Mouse (Mus musculus) heart, postnatal 10 days (tissue): ENCODE measurements at regions not wholly inside any gene's neighbourhood (a gene's known extent, or its start where the extent isn't known, plus 50 kb on each side); places are given as distances from the start of the nearest gene placed in this dataset.

ENCODE experiments used
- DNase-seq, 2 experiments: peaks; one replicate each; pipeline ENCODE4 v3.0.0; 2021
- intact Hi-C: fragments of 180-260 bp; cut with DNase I; formaldehyde crosslinking; loops from one replicate; pipeline ENCODE4 v1.15.1; 2025

DNA sequence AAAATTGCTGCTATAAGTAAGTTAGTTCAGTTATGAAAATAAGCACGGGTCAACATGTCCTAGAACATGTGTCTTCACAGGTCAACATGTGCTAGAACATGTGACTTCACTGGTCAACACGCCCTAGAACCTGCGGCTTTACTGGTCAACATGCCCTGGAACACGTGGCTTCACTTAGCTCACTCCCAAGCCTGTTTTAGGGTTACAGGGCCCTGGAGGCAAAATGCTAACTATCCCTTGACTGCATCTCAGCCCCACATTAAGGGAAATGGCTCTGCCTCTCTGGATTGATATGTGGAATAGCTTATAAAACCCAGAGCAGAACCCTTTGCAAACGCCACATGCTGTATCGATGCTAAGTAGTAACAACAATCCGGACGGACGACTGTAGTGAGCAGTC, 67.8 kb downstream of the Nkx6-1 start:
- DNase-seq: no peak
- intact Hi-C loops: no loop called here

DNA sequence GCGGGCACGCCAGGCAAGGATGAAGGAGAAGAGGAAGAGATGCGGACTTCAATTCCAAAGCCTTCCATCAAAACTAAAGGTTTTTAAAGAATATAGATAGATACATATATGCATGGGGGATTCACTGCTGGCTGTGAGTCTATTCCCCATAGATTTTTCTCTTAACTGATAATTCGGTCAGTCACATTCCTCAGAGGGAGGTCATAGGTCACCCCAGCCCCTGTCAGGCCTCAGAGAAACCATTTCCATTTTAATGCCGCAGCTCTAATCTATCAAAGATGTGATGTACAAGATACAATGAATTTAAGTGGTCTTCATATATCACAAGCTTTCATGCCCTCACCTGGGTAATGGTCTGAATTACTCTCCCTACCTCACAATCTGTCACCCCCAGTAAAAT, 73.6 kb downstream of the Nkx6-1 start:
- DNase-seq: no peak
- intact Hi-C loops: no loop called here

DNA sequence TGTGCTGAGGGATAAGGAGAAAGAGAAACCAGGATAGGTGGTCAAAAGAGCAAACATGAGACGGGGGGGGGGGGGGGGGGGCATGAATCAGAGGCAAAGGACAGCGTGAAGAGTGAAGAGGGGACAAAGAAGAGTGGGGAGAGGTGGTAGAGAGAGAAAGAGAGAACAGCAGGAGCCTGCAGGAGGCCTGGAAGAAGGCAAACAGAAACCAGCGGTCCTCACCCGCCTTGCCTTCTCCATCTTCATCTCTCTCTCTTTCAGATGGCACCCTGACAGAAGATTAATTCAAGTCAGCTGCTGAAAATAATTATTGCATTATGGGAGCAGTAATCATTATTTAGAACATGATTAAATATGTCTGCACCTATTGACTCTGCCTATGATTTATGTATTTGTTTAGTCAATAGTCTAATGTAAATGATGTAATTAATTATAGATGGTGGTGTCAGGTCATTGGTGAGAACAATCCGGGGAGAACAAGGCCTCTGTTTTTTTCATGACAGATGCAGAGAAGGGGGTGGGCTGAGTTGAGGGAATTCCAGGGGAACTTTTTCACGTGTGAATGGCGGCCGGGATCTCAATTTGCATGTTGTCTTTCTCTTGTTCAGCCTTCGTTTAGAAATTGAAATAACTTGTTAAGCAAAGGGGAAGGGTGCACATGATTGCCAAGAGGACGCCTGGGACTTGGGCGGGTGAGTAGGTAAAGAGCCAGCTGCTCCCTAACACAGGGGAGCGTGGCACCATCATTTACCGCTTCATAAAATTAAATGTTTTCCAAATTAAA, 74.3 kb downstream of the Nkx6-1 start:
- no peak for DNase-seq
- intact Hi-C loops: no loop called here

DNA sequence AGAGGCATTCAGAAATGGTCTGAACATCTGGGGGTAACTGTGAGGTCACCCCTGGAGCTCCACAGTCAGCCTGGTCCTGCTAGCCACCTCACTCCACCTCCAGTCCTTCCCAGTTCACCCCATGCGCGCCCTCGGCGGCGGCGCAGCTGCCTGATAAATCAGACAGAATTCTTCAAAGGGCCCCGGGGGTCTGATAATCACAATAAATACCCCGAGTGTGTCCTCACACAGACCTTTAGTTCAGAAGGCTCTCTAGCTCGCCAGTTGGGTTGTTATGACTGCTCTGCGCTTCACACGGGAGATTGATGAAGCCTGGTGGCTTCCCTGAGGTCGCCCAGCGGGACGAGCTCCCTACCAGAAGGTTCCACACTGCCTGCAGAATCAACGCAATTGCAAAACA, 91.8 kb downstream of the Nkx6-1 start:
- intact Hi-C loops: no loop called here
- no peak for DNase-seq

DNA sequence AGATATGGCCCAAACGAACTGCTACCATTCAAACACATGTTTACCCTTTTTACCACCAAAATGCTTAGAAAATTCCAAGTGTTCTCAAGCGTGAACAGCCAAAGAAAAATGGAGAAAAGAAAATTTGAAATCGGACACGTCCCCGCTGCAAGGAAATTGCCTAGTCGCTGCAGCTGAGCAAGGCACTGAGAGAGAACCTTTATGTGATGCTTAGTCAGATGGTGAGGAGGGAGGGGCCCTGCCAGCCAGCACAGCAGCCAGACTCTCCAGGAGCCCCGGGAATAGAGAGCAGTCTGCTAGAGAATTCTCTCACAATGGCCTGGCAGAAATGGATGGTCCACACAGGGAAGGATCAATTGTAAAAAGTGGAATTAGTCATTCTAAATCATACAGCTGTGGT, 99.0 kb downstream of the Nkx6-1 start:
- no peak for DNase-seq
- intact Hi-C loops: no loop called here

DNA sequence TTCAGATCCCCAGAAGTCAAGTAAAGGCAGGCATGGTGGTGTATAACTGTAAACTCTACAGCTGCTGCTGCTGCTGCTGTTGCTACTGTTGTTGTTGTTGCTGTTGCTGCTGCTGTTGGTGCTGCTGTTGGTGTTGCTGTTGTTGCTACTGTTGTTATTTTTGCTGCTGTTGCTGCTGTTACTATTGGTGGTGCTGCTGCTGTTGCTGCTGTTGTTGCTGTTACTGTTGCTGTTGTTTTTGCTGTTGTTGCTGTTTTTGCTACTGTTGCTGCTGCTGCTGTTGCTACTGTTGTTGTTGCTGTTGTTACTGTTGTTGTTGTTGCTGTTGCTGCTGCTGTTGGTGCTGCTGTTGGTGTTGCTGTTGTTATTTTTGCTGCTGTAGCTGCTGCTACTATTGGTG, 104.4 kb downstream of the Nkx6-1 start:
- intact Hi-C loops: no loop called here
- no peak for DNase-seq

DNA sequence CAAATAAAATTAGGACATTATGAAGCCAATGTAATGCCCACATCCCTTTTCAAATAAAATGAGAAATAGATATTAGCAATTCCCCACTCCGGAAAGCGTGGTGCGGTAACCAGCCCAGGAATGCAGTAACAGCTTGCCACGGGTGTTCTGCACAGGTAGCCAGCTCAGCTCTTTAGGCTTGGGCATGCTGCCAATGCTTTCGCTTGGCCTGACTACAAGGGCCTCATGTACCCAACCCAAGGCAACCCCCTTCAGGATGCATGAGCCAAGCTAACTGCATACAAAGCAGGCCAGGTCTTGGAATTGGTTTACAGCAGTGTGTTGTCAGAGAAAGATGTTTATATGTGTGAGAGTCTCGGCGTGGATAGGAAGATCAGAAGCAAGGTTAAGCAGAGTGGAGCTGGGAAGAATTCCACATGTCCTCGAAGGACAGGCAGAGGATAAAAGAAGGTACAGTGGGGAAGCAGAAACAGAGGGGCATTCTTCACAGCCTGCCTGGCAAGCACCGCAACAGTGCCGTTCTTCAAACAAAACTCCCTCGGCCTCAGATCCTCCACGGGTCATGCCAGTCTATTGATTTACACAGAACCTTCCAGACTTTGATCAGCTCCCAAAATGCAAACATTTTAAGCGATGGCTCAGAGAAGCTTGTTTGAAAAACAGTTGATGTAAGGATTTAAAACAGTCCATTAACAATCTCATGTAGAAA, 106.4 kb downstream of the Nkx6-1 start:
- intact Hi-C loops: no loop called here
- DNase-seq: peak; percentile 11 to 24

DNA sequence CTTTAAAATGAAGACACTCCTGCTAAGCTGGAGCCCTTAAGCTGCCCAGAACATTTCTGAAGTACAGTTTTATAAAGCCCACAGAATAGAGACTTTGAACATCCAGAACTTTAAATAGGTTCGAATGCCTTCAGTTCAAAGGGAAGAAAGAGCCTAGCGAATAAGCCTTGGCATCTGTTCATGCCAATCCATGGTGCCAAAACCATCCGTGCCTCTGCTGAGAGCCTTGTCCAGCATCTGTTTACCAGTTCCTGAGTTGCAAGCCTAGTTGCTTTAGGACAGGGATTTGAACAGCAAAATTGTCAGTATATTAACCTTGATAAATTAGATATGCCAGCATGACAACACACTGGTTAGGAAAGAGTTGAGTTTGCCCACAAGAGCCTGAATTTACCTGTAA, 107.6 kb downstream of the Nkx6-1 start:
- intact Hi-C loops: no loop called here
- no peak for DNase-seq

DNA sequence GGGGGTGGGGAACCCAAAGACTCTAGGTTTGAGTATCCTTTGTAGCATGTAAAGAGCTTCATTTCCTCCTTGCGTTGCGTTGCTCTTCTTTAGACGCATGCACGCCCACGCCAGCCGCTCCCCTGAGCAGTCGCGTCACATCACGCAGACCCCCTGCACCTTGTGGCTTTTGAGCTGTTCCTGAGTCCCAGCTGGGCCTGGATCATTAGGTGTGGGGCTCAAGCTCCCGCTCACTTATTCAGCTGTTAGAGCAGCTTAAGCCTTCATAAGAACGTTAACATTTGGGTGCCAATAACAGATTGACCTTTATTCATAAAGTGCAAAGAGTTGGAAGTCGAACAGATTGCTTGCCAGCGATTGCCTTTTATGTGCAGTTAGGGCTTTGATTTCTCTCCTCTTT, 121.5 kb downstream of the Nkx6-1 start:
- intact Hi-C loops: no loop called here

DNA sequence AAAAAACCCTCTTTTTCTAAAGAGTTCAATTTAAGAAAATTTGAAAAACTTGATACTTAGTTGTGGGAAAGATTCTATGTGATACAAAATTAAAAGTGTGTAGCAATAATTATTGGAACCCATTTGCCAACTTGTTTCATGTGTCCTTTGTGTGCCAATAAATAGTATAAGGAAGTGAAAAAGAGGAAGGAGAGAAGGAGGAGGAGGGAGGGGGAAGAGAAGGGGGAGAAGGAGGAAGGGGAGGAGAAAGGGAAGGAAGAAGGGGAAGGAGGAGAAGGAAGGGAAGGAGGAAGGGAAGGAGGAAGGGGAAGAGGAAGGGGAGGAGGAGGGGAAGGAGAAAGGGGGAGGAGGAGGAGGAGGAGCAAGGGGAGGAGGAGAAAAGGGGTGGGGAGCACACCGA, 125.0 kb downstream of the Nkx6-1 start:
- DNase-seq: no peak
- intact Hi-C loops: no loop called here

More for the DNA sequence above, 121.5 kb downstream of the Nkx6-1 start:
- DNase-seq: no peak

DNA sequence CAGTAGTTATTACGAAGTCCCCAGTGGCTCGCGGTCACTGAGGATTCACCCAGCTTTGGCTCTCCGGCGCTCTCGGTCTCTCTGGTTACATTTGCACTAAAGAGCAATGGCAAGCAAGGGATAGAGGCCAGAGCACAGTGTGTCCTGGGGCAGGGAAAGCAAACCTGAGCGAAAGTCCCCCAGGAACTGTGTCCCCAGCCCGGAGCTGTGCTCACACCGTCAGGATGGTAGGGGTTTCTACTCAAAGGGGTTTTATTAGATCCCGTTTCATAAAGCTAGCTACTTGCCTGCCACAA, 125.6 kb downstream of the Nkx6-1 start:
- intact Hi-C loops: no loop called here

DNA sequence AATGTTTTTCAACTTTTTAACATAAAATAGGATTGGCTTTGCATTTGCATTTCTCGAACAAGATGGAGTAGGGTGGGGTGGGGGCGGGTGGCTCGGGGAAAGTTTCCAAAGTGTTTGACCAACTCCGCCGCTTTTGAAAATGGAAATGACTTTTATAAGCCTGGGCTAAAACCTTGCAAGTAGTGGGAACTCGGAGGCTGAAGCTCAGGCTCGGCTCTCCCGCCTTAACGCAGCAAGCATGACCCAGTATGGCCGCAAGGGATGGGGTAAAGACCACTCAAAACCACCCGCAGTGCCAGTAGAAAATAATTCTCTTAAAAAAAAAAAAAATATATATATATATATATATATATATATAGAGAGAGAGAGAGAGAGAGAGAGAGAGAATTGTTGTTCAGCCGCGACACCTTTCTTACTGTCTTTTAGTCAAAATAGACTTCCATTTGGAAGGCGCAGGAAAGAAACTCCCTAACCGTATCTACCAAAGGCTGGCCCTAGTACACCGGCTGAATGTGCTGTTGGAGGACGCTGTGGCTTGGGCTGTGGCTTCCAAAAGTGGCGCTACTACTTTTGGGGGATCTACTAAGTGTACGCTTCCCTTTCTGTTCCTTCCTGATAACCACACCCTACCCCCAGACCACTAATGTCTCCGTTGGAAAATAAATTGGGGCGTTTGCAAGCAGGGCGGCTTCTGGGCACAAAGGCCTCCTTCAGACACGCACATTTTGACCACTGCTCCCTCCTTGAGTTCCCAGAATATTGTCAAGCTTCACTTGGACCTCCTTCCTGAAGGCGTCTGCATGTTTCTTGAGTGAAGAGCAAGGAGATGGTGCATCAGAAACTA, 126.2 kb downstream of the Nkx6-1 start:
- no peak for DNase-seq
- intact Hi-C loops: no loop called here

More for the DNA sequence above, 125.6 kb downstream of the Nkx6-1 start:
- no peak for DNase-seq

DNA sequence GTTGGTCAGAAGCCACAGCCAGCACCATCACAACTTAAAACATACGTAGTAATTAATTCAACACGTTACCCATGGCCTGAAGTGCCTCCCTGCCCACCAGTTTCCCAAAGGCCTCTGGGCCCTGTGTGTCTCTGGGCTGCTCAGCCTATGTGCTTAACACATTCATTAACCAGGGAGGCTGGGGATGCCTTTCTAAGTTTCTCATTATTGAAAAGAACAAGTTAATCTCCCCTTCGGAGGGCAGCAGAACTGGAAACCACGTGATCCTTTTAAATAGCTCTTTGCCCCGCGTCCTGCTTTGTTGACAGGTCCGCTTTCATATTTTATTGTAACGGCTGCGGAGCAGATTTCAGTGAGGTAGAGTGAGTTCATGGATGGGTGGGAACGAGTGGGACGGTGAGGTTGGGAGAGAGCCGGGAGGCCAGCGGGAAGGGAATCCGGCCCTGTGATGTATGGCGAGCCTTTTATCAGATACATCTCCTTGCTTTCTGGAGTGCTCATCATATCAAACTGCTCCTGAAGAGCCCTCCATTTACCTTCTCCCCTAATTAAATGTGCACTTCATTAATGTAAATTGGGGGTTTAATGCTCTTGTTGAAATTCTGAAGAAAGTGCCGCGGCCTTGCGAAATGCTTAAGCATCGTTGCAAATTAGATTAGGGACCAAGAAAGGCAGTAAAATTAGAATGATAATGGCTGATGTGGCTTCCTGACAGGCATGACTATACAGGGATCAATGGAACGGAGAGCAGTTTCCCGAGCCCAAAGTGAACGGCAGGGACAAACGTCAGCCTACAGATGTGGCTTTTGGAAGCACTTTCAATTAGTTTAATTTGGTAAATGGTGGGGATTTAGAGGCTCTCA, 127.0 kb downstream of the Nkx6-1 start:
- no peak for DNase-seq
- intact Hi-C loops: no loop called here

DNA sequence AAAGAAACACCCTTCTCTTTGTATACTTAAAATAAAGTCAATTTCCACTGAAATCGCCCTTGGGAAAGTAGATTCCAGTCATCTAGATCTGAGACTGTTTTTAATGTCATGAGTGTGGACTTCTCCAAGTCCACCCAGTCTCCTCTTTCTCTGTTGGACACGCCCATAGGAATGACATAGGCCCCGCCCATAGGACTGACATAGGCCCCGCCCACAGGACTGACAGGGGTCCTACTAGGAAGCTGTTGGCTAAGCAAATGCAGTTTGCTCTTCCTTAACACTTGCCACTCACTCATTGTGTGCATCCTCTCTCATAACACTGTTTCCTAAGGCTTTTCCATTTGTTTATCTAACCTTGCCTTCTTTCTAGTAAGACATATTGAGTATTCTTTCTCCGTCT, 129.3 kb downstream of the Nkx6-1 start:
- DNase-seq: no peak
- intact Hi-C loops: no loop called here

DNA sequence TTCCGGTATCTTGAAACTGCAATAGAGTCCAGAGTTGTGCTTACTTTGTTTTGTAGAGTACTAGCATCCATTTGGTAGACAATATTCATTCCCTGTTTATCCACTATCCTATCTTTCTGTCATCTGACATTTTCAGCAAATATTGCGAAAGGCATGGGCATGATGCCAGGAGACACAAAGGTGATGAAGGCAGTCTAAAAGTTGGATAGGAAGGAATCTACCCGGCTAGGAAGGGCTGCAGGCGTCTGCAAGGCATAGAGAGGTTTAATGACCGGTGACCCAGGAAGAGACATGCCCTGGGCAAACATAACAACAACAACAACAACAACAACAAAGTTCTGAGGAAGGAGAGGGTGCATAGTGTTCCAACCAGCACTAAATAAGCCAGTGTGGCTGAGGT, 139.4 kb downstream of the Nkx6-1 start:
- intact Hi-C loops: no loop called here
- no peak for DNase-seq

DNA sequence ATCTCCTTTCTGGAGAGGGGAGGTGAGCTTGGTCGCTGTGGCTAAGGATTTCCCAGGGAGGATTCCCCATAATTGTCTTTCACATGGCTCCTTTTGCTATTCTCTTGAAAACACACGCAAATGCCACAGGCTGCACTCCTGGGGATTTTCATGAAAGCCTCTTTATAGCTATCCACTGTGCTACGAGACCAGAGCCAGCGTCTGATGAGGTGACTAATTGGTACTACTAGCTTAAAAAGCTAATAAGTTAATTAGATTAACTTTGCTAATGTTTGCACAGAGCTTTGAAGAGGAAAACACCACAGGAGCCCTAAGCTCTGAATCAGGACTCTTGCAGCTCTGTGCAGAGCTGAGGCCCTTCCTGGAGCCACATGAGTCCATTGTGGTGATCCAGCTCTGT, 140.1 kb downstream of the Nkx6-1 start:
- intact Hi-C loops: no loop called here
- DNase-seq: no peak

DNA sequence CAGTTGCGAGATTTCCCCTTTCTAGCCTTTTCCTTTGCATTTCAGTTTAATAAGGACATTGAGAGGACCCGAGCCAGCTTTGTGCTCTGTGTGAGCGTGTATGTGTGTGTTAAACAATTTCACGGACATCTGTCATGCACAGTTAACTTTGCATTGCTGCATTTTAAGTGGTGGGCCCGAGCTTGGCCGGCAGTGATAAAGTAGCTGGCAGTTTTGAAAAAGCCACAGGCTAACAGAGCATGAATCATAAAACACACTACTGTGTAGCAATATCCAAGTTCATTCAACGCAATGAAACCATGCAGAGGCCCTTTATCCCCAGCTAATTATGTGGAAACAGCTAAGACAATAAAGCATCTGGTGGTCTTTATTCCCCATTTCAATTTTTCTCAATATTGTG, 140.9 kb downstream of the Nkx6-1 start:
- no peak for DNase-seq
- intact Hi-C loops: no loop called here

DNA sequence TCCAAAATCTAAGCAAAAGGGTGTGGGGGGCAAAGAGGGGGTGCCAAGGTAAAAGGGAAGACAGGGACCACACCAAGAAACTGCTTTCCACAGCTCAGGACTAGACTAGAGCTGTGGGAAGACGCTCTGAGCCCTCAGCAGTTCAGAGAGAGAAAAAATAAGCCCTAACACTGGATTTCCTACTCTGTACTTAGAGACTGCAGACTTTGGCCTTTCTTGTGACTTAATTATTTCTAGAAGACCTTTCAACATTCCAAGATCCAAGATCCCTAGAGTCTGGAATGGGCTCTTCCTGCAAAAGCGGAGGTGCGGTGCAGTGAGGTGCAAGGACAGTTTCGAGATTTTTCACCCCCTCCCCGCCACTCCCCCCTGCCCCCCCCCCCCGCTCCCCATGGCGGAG, 141.3 kb downstream of the Nkx6-1 start:
- intact Hi-C loops: no loop called here
- DNase-seq: no peak

DNA sequence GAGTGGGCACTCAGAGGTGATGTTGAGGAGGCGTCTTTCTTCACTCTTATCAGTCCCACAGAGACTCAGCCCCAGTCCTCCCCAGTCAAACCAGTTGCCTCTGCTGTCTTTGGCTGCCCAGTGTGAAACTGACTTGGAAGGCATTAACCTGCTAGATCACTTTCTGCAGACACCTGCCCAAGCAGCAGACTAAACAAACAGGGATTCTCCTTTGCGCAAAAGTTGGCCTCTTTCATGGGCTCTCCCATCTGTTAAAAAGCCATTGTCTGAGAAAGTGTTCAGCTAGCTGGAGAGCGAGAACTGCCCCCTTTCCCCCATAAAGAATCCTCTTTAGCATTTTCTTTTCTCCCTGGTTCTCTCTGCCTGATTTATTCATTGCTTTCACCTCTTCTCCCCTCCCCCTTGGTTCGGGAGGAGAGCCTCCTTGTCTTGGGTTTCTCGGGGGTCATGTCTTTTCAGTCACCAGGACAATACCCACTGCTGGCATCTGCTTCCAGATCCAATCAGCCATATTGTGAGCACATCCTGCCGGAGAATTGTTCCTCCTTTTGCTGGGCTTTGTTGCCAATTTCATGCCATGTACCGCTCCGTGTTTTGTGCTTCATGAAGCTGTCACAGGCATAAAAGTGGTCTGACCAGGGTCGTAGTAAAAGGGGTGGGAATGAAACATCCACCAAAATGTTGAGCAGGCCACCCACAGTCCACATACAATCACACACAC, 143.7 kb downstream of the Nkx6-1 start:
- intact Hi-C loops: no loop called here
- no peak for DNase-seq
